Mouse (Mus musculus) brain, embryonic 14.5 days (tissue): ENCODE data around the gene F9. TPM values are rescaled to one million over a fixed set of nuclear protein-coding genes. Genes with fewer than 3 reads are reported as not detected.
"Not testable (repeated sequence)": the region's sequence is repeated elsewhere in the genome, so short reads cannot be mapped to it uniquely, and the experiment has no call there.

Experiments
- DNase-seq: peaks from one replicate; pipeline ENCODE4 v3.0.0-alpha.2; 2011; ENCODE audit warnings: low read depth
- CTCF ChIP-seq: fragments of 200-500 bp; IDR thresholded peaks from 2 replicates; pipeline ENCODE4 v1.5.1; 2012; ENCODE audit warnings: inconsistent platforms, mild to moderate bottlenecking, moderate library complexity, borderline replicate concordance; ENCODE audit not compliant: insufficient read depth, insufficient read length; ENCODE audit errors: extremely low read depth
- POLR2A ChIP-seq: fragments of 200-500 bp; IDR thresholded peaks from 2 replicates; pipeline ENCODE4 v1.6.1; 2012; ENCODE audit warnings: mild to moderate bottlenecking, inconsistent platforms, borderline replicate concordance; ENCODE audit not compliant: poor library complexity, insufficient read depth, insufficient read length, severe bottlenecking; ENCODE audit errors: extremely low read depth
- polyA plus RNA-seq: library from polyadenylated mRNA; depleted of rRNA; stranded (reverse); fragments of >200 nt; gene quantifications from 2 replicates; pipeline ENCODE4 v1.2.3, GENCODE M21; 2012; rRNA removed

Gene F9
- polyA plus RNA-seq: not detected in 2 replicates

GRCm38 (mm10) chrX:59999221-60000083 is at the start of gene F9:
Gene F9, plus strand, starts transcription at chrX:59999464.
- TF ChIP-seq CTCF: no peak
- no peak for TF ChIP-seq POLR2A

GRCm38 (mm10) chrX:59969767-59970166 is 29.5 kb upstream of the F9 start:
- DNase-seq: not testable (repeated sequence)

More at GRCm38 (mm10) chrX:59999221-60000083, at the start of gene F9:
- DNase-seq: no peak

GRCm38 (mm10) chrX:60000084-60000443 is 800 bp downstream of the F9 start:
- DNase-seq: no peak
- TF ChIP-seq POLR2A: no peak
- TF ChIP-seq CTCF: no peak

DNA sequence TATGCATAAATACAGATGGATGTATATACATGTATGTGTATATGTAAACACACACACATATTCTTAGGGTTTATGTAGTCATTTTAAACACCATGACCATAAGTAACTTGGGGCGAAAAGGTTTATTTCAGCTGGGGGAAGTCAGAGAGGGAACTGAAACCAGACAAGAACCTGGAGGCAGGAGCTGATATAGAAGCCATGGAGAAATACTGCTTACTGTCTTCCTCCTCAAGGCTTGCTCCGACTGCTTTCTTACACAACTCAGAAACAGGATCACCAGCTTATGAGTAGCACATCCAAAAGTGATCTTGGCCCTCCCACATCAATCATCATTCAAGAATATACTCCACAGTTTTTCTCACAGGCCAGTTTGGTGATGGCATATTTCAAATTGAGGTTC is 2.2 kb downstream of the F9 start:
- TF ChIP-seq CTCF (no peak), POLR2A (no peak)
- DNase-seq: no peak

DNA sequence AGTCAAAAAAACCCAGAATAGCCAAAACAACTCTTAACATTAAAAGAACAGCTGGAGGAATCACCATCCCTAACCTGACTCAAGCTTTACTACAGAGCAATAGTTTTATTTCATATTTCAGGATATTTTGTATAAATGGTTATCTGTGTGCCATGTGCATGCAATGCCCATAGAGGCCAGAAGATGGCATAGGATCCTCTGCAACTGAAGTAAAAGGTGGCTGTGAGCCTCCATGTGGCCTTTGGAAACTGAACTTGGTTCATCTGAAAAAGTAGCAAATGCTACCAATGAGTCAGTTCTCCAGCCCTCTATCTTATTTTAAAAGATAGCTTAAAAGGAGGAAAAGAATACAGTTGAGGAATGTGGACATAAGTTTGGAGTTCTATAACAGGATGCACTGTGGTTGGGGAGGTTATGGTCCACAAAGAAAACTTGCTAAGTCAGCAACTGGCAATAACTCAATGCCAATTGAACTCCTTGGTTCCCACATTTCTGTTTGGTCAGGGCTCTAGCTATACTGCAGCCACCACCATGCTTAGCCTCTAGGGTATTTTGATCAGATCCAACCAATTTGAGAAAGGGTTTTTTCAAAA is 13.9 kb downstream of the F9 start:
- DNase-seq: peak; percentile 58
- TF ChIP-seq POLR2A (no peak), CTCF (peak; percentile 60; the same call in 1 of the 2 replicates)

DNA sequence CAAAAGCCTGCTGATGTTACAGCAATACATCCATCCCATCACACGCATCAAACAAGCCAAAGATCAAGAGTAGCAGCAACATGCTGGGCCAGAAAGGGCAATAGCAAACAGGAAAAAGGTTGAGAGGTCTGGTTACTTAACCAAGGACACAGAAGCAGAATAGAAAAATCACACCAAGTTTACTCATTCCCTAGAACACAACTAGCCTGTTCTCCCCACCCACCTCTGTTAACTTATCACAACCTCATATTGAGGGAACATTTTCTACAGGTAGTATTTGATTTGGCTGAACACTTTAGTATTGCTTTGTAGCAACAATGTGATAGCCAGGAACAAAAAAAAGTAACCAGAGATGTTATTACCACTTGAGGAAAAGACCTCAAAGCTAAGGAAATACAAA is 15.3 kb downstream of the F9 start:
- TF ChIP-seq CTCF (no peak), POLR2A (no peak)
- DNase-seq: no peak

GRCm38 (mm10) chrX:60021007-60021406 is 21.7 kb downstream of the F9 start:
- no peak for DNase-seq
- TF ChIP-seq CTCF (no peak), POLR2A (no peak)

DNA sequence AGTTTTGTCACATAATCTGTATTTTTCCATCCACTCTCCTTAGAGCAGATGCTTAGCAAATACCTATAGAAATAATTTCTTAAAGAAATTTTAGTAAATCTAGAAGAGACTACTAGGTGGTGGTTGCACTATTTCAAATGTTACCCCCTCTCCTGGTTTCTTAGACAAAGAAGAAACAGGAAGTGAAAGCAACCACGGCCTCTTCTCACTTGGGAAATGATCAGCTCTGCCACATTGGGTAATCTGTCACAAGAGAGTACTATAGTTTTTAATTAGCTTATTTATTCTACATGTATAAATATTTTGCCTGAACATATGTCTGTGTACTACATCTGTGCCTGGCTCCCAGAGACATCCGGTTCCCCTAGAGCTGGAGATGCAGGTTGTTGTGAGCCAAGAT is 22.3 kb downstream of the F9 start:
- TF ChIP-seq CTCF (no peak), POLR2A (no peak)
- no peak for DNase-seq

DNA sequence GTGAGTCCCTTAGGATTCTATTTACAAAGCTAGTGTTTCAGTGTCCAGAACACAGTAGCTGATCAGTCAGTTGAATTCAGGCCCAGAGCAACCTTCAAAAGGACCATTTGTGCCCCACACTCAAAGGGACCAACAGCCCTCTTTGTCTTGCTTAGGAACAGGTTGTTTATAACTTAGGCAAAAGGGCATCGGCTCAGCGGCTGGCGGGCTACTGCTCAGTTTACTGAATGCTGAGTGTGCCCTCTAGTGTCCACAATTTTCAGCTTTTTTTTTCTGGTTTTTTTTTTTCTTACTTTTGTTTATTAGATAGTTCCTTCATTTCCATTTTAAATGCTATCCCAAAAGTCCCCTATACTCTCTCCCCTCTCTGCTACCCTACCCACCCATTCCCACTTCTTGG is 27.4 kb downstream of the F9 start:
- peak; percentile 46; the same call in 1 of the 2 replicates for TF ChIP-seq CTCF
- no peak for TF ChIP-seq POLR2A
- peak; percentile 74 for DNase-seq

DNA sequence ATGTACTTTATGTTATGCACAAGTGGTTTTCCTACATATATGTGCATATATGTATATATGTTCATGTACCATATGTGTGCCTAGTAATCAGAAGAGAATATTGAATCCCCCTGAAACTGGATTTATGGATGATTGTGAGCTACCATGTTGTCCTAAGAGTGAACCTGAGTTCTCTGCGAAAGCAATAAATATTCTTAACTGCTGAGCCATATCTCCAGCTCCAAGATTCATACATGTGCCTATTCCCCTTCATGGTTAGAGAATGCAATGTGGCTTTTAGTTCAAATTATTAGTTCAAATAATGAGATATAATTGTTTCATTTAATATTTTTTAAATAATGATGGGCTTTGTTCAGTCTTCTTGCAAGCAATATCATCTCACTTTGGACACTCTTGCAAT is 55.5 kb downstream of the F9 start:
- no peak for DNase-seq
- TF ChIP-seq POLR2A (no peak), CTCF (no peak)

DNA sequence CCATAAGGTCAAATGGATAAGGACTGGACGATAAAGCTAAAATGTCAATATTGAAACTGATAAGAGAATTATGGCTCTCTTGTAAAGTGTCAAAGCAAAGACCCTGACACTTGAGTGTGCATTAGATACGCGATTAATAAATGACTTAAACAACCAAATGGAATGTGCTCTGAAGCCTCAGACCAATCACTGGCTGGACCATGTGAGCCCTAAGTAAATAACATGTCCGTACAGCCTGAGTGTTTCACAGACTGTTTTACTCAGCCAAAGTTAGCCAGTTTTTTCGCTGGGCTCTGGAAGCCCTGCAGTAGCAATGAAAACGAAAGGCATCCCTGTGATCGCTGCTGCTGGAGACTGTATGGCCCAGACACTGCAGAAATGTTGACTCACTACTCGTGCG is 55.9 kb downstream of the F9 start:
- DNase-seq: no peak
- no peak for TF ChIP-seq POLR2A
- no peak for TF ChIP-seq CTCF

DNA sequence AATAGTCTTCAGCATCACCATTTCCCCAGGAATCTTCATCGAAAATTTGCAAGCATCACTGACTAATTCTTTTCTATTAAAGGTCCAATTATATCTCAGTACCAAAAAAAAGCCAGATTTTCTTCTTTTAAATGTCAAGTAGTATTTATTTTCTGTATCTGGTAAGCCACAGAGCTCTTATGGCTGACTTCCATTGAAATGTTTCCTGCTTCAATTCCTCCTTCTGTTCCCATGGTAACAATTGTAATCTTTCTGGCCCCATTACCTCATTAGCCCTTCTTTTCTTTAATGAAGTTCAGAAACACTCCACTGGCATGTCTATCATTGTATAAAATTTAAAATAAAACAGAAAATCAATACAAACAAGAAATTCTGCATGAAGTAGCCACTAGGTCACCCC is 76.1 kb downstream of the F9 start:
- TF ChIP-seq POLR2A (no peak), CTCF (no peak)
- DNase-seq: peak; percentile 61

Other genes with a start within 250 kb of the F9 start
- gene Mcf2, start 179.6 kb downstream of the F9 start, polyA plus RNA-seq: 0.64 and 0.93 TPM in 2 replicates